Mouse (Mus musculus): ENCODE measurements around the gene Arpp21. TPM values are rescaled to one million over a fixed set of nuclear protein-coding genes. Genes with fewer than 3 reads are reported as not detected.

Arpp21 gene
- polyA plus RNA-seq (2014; fragmentation: Nextera tagmentation; extraction: Ambion mirVana): 39.6 and 59.8 TPM in 2 replicates

DNA sequence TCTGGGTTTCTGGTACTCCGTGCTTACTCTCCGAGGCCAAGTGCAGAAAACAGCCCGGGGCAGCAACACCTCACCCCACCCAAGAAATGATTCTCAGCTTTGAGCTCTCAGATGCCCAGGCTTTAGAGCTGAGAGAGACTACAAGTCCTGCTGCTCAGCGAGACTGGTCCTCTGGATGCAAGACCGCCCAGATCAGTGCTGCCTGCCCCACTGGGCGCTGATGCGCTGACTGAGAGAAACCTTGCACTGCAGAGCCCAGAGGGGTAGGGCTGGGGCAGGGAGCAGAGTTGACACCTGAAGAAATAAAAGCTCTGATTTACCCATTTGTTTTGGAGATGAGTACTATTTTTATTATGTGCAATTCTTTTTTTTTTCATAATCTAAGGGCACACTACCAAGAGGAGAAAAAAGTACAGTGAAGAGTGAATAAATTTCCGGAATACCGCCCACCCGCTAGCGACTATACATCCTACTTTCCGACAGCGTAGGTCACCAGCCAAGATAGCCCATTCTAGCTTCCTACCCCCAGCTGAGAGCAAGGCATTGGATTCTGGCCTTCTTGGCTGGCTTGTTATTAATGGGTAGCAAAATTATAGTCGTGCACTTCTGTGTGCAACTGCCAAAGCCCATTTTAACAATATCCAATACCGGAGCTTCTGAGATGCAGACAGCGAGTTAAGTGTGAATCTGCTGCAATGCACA, at the start of gene Arpp21:
Arpp21 (minus strand) TSS at position 243 of the 702 bp plus-strand sequence.
- no peaks in the 10 kb centered on the region for H3K4me1 ChIP-seq (ENCODE audit: control insufficient read depth, insufficient read depth, low read length)
- H3K9ac ChIP-seq (replicated peaks; ENCODE audit: low read depth, low read length): peak within 1 kb of the TSS; percentile 97
- no peaks in the 10 kb centered on the region for H3K27me3 ChIP-seq (ENCODE audit: control insufficient read depth, insufficient read depth, low read length)
- ATAC-seq (ENCODE audit: low read depth): peak; percentile 63
- peak within 1 kb of the TSS; percentile 66 for H3K4me3 ChIP-seq (ENCODE audit: low read depth, low read length)
- WGBS: 10% methylated on average over 16 of the region's 16 CpGs
- H3K27ac ChIP-seq (ENCODE audit: low read depth, low read length): peak within 1 kb of the TSS; percentile 96
- no peaks in the 10 kb centered on the region for H3K9me3 ChIP-seq (ENCODE audit: control insufficient read depth, low read length)
- H3K36me3 ChIP-seq (ENCODE audit: control insufficient read depth, insufficient read depth, low read length): no peaks in the 10 kb centered on the region
- H3K4me2 ChIP-seq (ENCODE audit: low read depth, low read length): peak within 1 kb of the TSS; percentile 71

DNA sequence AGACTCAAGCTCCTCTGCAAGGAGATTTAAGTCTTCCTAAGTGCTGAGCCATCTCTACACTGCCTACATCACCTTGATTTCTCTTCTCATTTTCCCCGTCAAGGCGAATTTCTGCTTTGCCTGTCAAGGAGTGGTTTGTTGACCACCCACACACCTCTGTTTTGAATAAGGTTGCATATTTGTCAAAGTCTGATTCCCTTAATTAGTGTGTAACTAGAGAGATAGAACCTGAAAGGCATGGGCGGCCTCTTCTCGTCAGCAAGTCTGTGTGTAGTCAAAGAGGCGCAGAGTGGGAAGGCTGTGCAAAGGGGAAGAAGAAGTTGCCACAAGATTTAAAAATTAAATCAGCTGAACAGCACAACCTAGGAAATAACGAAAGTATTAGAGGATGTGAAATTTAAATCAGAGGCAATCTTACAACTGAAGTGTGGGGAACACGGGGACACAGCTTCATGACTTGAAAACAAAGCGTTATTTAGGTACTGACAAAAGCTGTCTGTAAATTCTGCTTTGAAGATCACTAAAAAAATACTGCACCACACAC, 36.8 kb upstream of the Arpp21 start:
- Histone ChIP-seq H3K4me3 (ENCODE audit: low read depth, low read length) (no peak overlapping the region), H3K27ac (ENCODE audit: low read depth, low read length) (no peak overlapping the region), H3K4me2 (ENCODE audit: low read depth, low read length) (no peak overlapping the region), H3K9ac (replicated peaks; ENCODE audit: low read depth, low read length) (no peak overlapping the region), H3K4me1 (ENCODE audit: control insufficient read depth, insufficient read depth, low read length) (no peaks in the 10 kb centered on the region), H3K27me3 (ENCODE audit: control insufficient read depth, insufficient read depth, low read length) (no peaks in the 10 kb centered on the region), H3K9me3 (ENCODE audit: control insufficient read depth, low read length) (no peaks in the 10 kb centered on the region), H3K36me3 (ENCODE audit: control insufficient read depth, insufficient read depth, low read length) (no peaks in the 10 kb centered on the region)
- WGBS: 88% methylated on average over 8 of the region's 8 CpGs
- no peak for ATAC-seq (ENCODE audit: low read depth)

DNA sequence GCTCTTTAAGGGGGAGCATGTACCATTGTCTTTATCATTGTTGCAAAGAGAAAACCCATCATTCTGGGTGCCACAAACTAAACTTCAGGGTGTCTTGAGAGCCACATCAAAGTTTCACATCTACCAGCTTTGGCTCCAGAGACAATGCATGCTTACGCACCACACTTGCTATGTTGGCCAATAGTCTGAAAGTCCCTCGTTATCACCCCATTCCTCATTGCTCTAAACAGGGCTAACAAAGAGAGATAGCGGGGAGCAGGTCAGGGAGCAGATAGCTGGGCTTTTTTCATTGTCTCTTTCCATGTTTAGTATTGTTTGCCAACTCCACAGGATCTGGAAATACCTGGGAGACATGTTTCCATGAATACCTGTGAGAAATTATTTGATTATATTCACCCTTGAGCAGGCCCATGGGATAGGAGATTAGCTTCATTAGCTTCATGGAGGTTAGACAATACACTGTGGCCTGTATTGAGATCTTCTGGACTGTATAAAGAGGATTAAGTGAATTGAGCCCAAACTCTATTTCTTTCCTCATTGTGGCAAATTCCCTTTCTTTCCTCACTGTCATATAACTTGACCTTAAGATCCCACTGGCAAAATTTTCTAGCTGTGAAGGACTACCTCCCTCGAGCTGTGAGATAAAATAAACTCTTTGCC, 29.4 kb upstream of the Arpp21 start:
- Histone ChIP-seq H3K4me3 (ENCODE audit: low read depth, low read length) (no peak overlapping the region), H3K27me3 (ENCODE audit: control insufficient read depth, insufficient read depth, low read length) (no peaks in the 10 kb centered on the region), H3K9me3 (ENCODE audit: control insufficient read depth, low read length) (no peaks in the 10 kb centered on the region), H3K4me2 (ENCODE audit: low read depth, low read length) (no peak overlapping the region), H3K36me3 (ENCODE audit: control insufficient read depth, insufficient read depth, low read length) (no peaks in the 10 kb centered on the region), H3K27ac (ENCODE audit: low read depth, low read length) (no peak overlapping the region), H3K4me1 (ENCODE audit: control insufficient read depth, insufficient read depth, low read length) (no peaks in the 10 kb centered on the region), H3K9ac (replicated peaks; ENCODE audit: low read depth, low read length) (no peak overlapping the region)
- WGBS: 73% methylated on average over 4 of the region's 4 CpGs
- no peak for ATAC-seq (ENCODE audit: low read depth)

DNA sequence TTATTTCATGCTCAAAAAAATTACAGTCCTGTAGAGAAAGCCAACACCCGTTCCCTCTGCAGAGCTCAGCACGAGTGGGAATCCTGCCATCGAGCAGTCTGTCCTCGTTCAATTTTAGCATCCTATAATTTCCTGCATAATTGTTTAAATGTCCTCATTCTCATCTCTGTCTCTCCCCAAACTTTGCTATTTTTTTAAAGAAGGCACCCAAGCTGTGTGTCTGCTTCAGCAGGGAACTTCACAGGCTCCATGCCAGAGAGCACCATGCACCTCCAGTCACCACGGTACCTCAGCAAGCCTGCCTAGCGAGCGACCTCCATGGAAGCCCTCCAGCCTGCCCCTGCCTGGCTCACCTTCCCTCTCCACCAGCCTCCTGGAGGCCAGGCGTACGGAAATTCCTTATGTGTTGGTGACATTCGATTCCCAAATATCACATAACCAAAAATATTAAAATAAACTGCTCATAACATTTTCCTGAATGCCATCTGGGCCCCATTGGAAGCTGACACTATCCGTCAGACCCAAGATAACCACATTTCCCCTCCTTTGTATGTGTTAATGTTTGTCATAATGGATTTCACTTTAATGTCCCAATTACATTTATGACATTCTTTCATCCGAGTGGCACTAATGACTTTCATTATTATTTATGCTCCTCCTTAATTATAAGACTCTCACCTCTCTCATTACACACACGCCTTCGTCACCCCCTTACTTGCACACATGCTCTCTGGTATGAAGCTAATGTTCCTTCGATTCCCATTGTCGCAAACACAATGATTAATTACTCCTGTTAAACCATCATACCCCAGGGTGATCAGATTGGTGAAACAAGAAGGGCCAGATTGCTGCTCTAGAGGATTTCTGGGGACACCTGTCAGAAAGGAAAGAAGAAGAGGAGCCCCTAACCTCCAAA, 26.5 kb upstream of the Arpp21 start:
- H3K4me2 ChIP-seq (ENCODE audit: low read depth, low read length): no peak overlapping the region
- H3K36me3 ChIP-seq (ENCODE audit: control insufficient read depth, insufficient read depth, low read length): no peaks in the 10 kb centered on the region
- no peak overlapping the region for H3K9ac ChIP-seq (replicated peaks; ENCODE audit: low read depth, low read length)
- H3K4me1 ChIP-seq (ENCODE audit: control insufficient read depth, insufficient read depth, low read length): no peaks in the 10 kb centered on the region
- H3K9me3 ChIP-seq (ENCODE audit: control insufficient read depth, low read length): no peaks in the 10 kb centered on the region
- peak overlapping the region; percentile 45; the same call in 1 of the 2 replicates for H3K27ac ChIP-seq (ENCODE audit: low read depth, low read length)
- no peak overlapping the region for H3K4me3 ChIP-seq (ENCODE audit: low read depth, low read length)
- H3K27me3 ChIP-seq (ENCODE audit: control insufficient read depth, insufficient read depth, low read length): no peaks in the 10 kb centered on the region
- 48% methylated on average over 16 of the region's 16 CpGs for WGBS
- ATAC-seq (ENCODE audit: low read depth): peak; percentile 83

DNA sequence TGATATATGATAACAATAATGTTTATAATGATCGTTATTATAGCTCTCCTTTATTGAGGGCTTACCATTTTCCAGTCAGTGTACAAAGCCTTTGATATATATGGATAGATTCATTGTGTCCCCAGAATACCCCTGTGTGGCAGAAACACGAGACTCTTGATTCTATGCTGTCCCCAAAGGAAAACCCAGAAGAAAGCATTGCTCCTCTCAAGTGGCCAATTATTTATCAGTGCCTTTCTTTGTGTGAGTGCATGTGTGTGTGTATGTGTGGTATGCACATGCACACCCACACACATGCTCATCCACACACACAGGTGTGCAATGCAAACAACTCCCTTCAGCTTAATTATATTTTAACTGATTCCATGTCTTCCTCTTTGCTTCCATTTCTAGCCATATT, 25.8 kb upstream of the Arpp21 start:
- H3K4me3 ChIP-seq (ENCODE audit: low read depth, low read length): no peak overlapping the region
- ATAC-seq (ENCODE audit: low read depth): no peak
- H3K27me3 ChIP-seq (ENCODE audit: control insufficient read depth, insufficient read depth, low read length): no peaks in the 10 kb centered on the region
- 26% methylated on average over 2 of the region's 2 CpGs for WGBS
- H3K9me3 ChIP-seq (ENCODE audit: control insufficient read depth, low read length): no peaks in the 10 kb centered on the region
- no peaks in the 10 kb centered on the region for H3K4me1 ChIP-seq (ENCODE audit: control insufficient read depth, insufficient read depth, low read length)
- no peak overlapping the region for H3K27ac ChIP-seq (ENCODE audit: low read depth, low read length)
- H3K4me2 ChIP-seq (ENCODE audit: low read depth, low read length): no peak overlapping the region
- H3K9ac ChIP-seq (replicated peaks; ENCODE audit: low read depth, low read length): no peak overlapping the region
- H3K36me3 ChIP-seq (ENCODE audit: control insufficient read depth, insufficient read depth, low read length): no peaks in the 10 kb centered on the region

DNA sequence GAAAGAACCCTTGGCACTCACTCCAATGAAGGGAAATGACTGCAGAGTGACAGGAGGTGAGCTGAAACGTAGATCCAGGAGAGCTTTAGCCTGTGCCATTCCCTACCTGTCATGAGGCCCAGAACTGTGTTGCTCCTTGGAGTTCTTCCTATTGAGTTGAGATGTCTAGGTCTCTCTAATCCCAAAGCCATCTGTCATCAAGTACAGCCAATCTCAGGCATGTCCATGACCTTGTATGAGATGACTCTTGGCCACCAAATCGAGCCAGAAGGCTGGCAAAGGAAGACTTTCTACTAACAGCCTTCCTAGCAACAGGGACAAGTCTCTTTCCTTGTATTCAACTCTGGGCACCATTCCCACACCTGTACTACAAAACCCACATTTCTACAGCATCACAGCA, 25.0 kb upstream of the Arpp21 start:
- H3K27ac ChIP-seq (ENCODE audit: low read depth, low read length): no peak overlapping the region
- no peak overlapping the region for H3K4me2 ChIP-seq (ENCODE audit: low read depth, low read length)
- ATAC-seq (ENCODE audit: low read depth): no peak
- no peaks in the 10 kb centered on the region for H3K36me3 ChIP-seq (ENCODE audit: control insufficient read depth, insufficient read depth, low read length)
- no peak overlapping the region for H3K9ac ChIP-seq (replicated peaks; ENCODE audit: low read depth, low read length)
- no peaks in the 10 kb centered on the region for H3K9me3 ChIP-seq (ENCODE audit: control insufficient read depth, low read length)
- no peak overlapping the region for H3K4me3 ChIP-seq (ENCODE audit: low read depth, low read length)
- H3K27me3 ChIP-seq (ENCODE audit: control insufficient read depth, insufficient read depth, low read length): no peaks in the 10 kb centered on the region
- WGBS: 70% methylated on average over 2 of the region's 2 CpGs
- no peaks in the 10 kb centered on the region for H3K4me1 ChIP-seq (ENCODE audit: control insufficient read depth, insufficient read depth, low read length)

DNA sequence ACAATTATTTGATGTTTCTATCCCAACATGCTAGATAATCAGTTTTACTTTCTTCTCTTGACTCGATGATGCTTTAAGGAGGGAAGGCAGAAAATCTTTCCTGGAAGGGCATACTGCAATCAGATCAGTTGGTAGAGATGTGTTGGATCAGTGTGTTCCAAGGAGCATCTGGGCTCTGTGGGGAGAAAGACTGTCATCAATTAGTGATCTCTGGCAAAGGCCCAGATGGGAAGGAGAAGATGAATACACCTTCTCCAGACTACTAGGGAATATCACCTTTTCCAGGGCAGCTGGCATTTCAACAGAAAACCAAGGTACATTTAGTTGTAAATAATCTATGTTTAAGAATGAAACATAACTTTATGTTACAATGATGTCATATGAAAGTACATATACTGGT, 22.8 kb upstream of the Arpp21 start:
- Histone ChIP-seq H3K9me3 (ENCODE audit: control insufficient read depth, low read length) (no peaks in the 10 kb centered on the region), H3K27ac (ENCODE audit: low read depth, low read length) (no peak overlapping the region), H3K4me2 (ENCODE audit: low read depth, low read length) (no peak overlapping the region), H3K36me3 (ENCODE audit: control insufficient read depth, insufficient read depth, low read length) (no peaks in the 10 kb centered on the region), H3K9ac (replicated peaks; ENCODE audit: low read depth, low read length) (no peak overlapping the region), H3K4me3 (ENCODE audit: low read depth, low read length) (no peak overlapping the region), H3K4me1 (ENCODE audit: control insufficient read depth, insufficient read depth, low read length) (no peaks in the 10 kb centered on the region), H3K27me3 (ENCODE audit: control insufficient read depth, insufficient read depth, low read length) (no peaks in the 10 kb centered on the region)
- WGBS: 90% methylated on average over 1 of the region's 1 CpGs
- ATAC-seq (ENCODE audit: low read depth): no peak

DNA sequence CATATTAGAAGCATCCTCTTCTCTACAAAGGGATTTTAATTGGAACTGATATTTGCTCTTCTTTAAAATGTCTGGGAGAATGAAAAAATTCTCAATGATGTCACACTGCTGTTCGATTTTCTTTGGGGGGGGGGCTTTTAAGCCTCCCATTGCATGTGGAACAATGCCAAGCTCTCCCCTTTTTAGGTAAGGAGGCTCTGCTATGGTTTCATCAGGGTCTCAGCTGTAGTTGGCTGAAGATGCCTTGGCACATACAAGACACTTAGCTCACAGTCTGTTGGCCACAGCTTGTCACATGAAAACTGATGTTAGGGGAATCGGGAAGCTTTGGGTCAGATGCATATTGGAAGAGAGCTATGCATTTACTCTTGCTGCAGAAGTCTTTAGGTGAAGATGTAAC, 20.2 kb upstream of the Arpp21 start:
- H3K9ac ChIP-seq (replicated peaks; ENCODE audit: low read depth, low read length): no peak overlapping the region
- H3K9me3 ChIP-seq (ENCODE audit: control insufficient read depth, low read length): no peaks in the 10 kb centered on the region
- no peak overlapping the region for H3K4me2 ChIP-seq (ENCODE audit: low read depth, low read length)
- H3K4me3 ChIP-seq (ENCODE audit: low read depth, low read length): no peak overlapping the region
- H3K36me3 ChIP-seq (ENCODE audit: control insufficient read depth, insufficient read depth, low read length): no peaks in the 10 kb centered on the region
- ATAC-seq (ENCODE audit: low read depth): no peak
- WGBS: 75% methylated on average over 2 of the region's 2 CpGs
- no peak overlapping the region for H3K27ac ChIP-seq (ENCODE audit: low read depth, low read length)
- H3K4me1 ChIP-seq (ENCODE audit: control insufficient read depth, insufficient read depth, low read length): no peaks in the 10 kb centered on the region
- no peaks in the 10 kb centered on the region for H3K27me3 ChIP-seq (ENCODE audit: control insufficient read depth, insufficient read depth, low read length)

All from neural tube, embryonic 14.5 days (tissue).